Mouse (Mus musculus) forebrain, embryonic 10.5 days (tissue): ENCODE data around the gene Hikeshi. TPM values are rescaled to one million over a fixed set of nuclear protein-coding genes. Genes with fewer than 3 reads are reported as not detected.

Experiments used
- DNase-seq: peaks from one replicate; pipeline ENCODE4 v3.0.0-alpha.2; 2017; ENCODE audit warnings: low spot score; ENCODE audit errors: extremely low spot score
- H3K27ac ChIP-seq: fragments of 300-500 bp; sonication (generic); 2 replicates; pipeline ENCODE4 v1.5.1; 2016; ENCODE audit warnings: mild to moderate bottlenecking
- H3K27me3 ChIP-seq: fragments of 300-500 bp; sonication (generic); 2 replicates; pipeline ENCODE4 v1.6.1; 2016; ENCODE audit warnings: mild to moderate bottlenecking; ENCODE audit not compliant: poor library complexity, severe bottlenecking
- H3K36me3 ChIP-seq: fragments of 300-500 bp; sonication (generic); replicated peaks from 2 replicates; pipeline ENCODE4 v1.6.1; 2016; ENCODE audit warnings: mild to moderate bottlenecking, moderate library complexity
- H3K4me1 ChIP-seq: fragments of 300-500 bp; sonication (generic); 2 replicates; pipeline ENCODE4 v1.6.1; 2016
- H3K4me3 ChIP-seq: fragments of 300-500 bp; sonication (generic); 2 replicates; pipeline ENCODE4 v1.5.1; 2016; ENCODE audit warnings: mild to moderate bottlenecking, moderate library complexity
- H3K9me3 ChIP-seq: fragments of 300-500 bp; sonication (generic); 2 replicates; pipeline ENCODE4 v1.6.1; 2016; ENCODE audit warnings: mild to moderate bottlenecking, moderate library complexity
- WGBS: fragments of 180-500 bp; shearing (Covaris S2); methylation state at CpG from one replicate; pipeline ENCODE4 v1.1.7; 2016; 5-methylcytosine and 5-hydroxymethylcytosine counted together
- polyA plus RNA-seq: library from polyadenylated mRNA; unstranded; fragments of >200 nt; fragmentation: Nextera tagmentation; extraction: Ambion mirVana; gene quantifications from 2 replicates; pipeline ENCODE4 v1.2.1, GENCODE M21; 2016

Gene Hikeshi
- polyA plus RNA-seq, 1 experiment from 2014 or later = 151 TPM

GRCm38 (mm10) chr7:89908421-89908820 lies 32.6 kb downstream of the Hikeshi start:
- Histone ChIP-seq H3K27me3 (no peaks in the 10 kb centered on the region), H3K27ac (no peak overlapping the region), H3K36me3 (no peaks in the 10 kb centered on the region), H3K9me3 (no peaks in the 10 kb centered on the region), H3K4me3 (no peak overlapping the region), H3K4me1 (peaks cover 9% of the 10 kb centered on the region)
- no peak for DNase-seq
- 66% methylated on average over 7 of the region's 7 CpGs for WGBS

GRCm38 (mm10) chr7:89907950-89908349 lies 33.1 kb downstream of the Hikeshi start:
- Histone ChIP-seq H3K36me3 (no peaks in the 10 kb centered on the region), H3K4me3 (no peak overlapping the region), H3K9me3 (no peaks in the 10 kb centered on the region), H3K27ac (no peak overlapping the region), H3K27me3 (no peaks in the 10 kb centered on the region), H3K4me1 (peaks cover 14% of the 10 kb centered on the region)
- WGBS = 22% methylated on average over 8 of the region's 8 CpGs
- peak; percentile 68 for DNase-seq

GRCm38 (mm10) chr7:89903442-89904343 lies 37.3 kb downstream of the Hikeshi start, which contains the start of gene Ccdc81:
Gene Ccdc81 (minus strand): TSS chr7:89903629.
- H3K36me3 ChIP-seq = no peaks in the 10 kb centered on the region
- peaks cover 15% of the 10 kb centered on the region for H3K4me1 ChIP-seq
- H3K4me3 ChIP-seq = peak within 1 kb of the TSS; percentile 9; the same call in 1 of the 2 replicates
- no peak within 1 kb of the TSS for H3K27ac ChIP-seq
- no peaks in the 10 kb centered on the region for H3K27me3 ChIP-seq
- 42% methylated on average over 22 of the region's 22 CpGs for WGBS
- H3K9me3 ChIP-seq = no peaks in the 10 kb centered on the region
- peak; percentile 38 for DNase-seq

- 0 out of 2 replicates have a peak overlapping the region, but pooled peaks have one; percentile 9 for H3K4me3 ChIP-seq
- no peaks in the 10 kb centered on the region for H3K36me3 ChIP-seq
- no peaks in the 10 kb centered on the region for H3K9me3 ChIP-seq
- no peaks in the 10 kb centered on the region for H3K27me3 ChIP-seq
- WGBS = 89% methylated on average over 8 of the region's 8 CpGs
- H3K27ac ChIP-seq = no peak overlapping the region
- DNase-seq = peak; percentile 17
- peaks cover 12% of the 10 kb centered on the region for H3K4me1 ChIP-seq
Observed at GRCm38 (mm10) chr7:89903007-89903406, 38.0 kb downstream of the Hikeshi start.

- Histone ChIP-seq H3K36me3 (no peaks in the 10 kb centered on the region), H3K9me3 (no peaks in the 10 kb centered on the region), H3K4me1 (0 out of 2 replicates have a peak, but pooled peaks cover 2% of the 10 kb centered on the region), H3K27me3 (no peaks in the 10 kb centered on the region), H3K4me3 (no peak overlapping the region), H3K27ac (no peak overlapping the region)
- no peak for DNase-seq
- 27% methylated on average over 4 of the region's 4 CpGs for WGBS
Observed at GRCm38 (mm10) chr7:89891856-89892255, 49.1 kb downstream of the Hikeshi start.

GRCm38 (mm10) chr7:89891412-89891811 lies 49.6 kb downstream of the Hikeshi start:
- Histone ChIP-seq H3K36me3 (no peaks in the 10 kb centered on the region), H3K27me3 (no peaks in the 10 kb centered on the region), H3K9me3 (no peaks in the 10 kb centered on the region), H3K4me1 (0 out of 2 replicates have a peak, but pooled peaks cover 2% of the 10 kb centered on the region), H3K27ac (no peak overlapping the region), H3K4me3 (no peak overlapping the region)
- DNase-seq = no peak
- 90% methylated on average over 5 of the region's 5 CpGs for WGBS

- Histone ChIP-seq H3K27me3 (no peaks in the 10 kb centered on the region), H3K27ac (no peak overlapping the region), H3K4me1 (no peaks in the 10 kb centered on the region), H3K4me3 (no peak overlapping the region), H3K36me3 (no peaks in the 10 kb centered on the region), H3K9me3 (no peaks in the 10 kb centered on the region)
- DNase-seq = no peak
- WGBS = 82% methylated on average over 3 of the region's 3 CpGs
Observed at GRCm38 (mm10) chr7:89884551-89884950, 56.5 kb downstream of the Hikeshi start.

- DNase-seq = no peak
- Histone ChIP-seq H3K27ac (no peak overlapping the region), H3K9me3 (no peaks in the 10 kb centered on the region), H3K36me3 (no peaks in the 10 kb centered on the region), H3K27me3 (no peaks in the 10 kb centered on the region), H3K4me3 (no peak overlapping the region), H3K4me1 (no peaks in the 10 kb centered on the region)
- 95% methylated on average over 1 of the region's 1 CpGs for WGBS
Observed at GRCm38 (mm10) chr7:89879686-89880085, 61.3 kb downstream of the Hikeshi start.

Other genes starting within 250 kb of the Hikeshi start
- not detected in 2 replicates for gene Ccdc81, start 37.6 kb downstream of the Hikeshi start, polyA plus RNA-seq
- 95.3 and 102 TPM in 2 replicates for gene Eed, start 39.8 kb upstream of the Hikeshi start, polyA plus RNA-seq
- gene Picalm, start 189.0 kb upstream of the Hikeshi start, polyA plus RNA-seq = 22.9 and 25.0 TPM in 2 replicates